Mouse (Mus musculus) neural tube, embryonic 14.5 days (tissue): ENCODE measurements at regions not wholly inside any gene's neighbourhood (a gene's known extent, or its start where the extent isn't known, plus 50 kb on each side); places are given as distances from the start of the nearest gene placed in this dataset.
A peak's percentile ranks its signal among the peaks of the same experiment; 100 is the strongest.
"Not testable (repeated sequence)": the region's sequence is repeated elsewhere in the genome, so short reads cannot be mapped to it uniquely, and the experiment has no call there.

ENCODE experiments used
- ATAC-seq: fragments of 200-750 bp; cut with Nextera tagmentation; 2 replicates; pipeline ENCODE4 v1.8.0; 2017; ENCODE audit warnings: low read depth, mild to moderate bottlenecking, moderate TSS enrichment, moderate library complexity
- H3K27ac ChIP-seq: fragments of 300-500 bp; sonication (generic); 2 replicates; pipeline ENCODE4 v1.5.1; 2014; ENCODE audit warnings: low read depth, mild to moderate bottlenecking, control low read depth, low read length, moderate library complexity, mixed read lengths
- H3K27me3 ChIP-seq: fragments of 300-500 bp; sonication (generic); 2 replicates; pipeline ENCODE4 v1.6.1; 2014; ENCODE audit warnings: low read length; ENCODE audit not compliant: control insufficient read depth, insufficient read depth
- H3K36me3 ChIP-seq: fragments of 300-500 bp; sonication (generic); 2 replicates; pipeline ENCODE4 v1.6.1; 2014; ENCODE audit warnings: low read length, mixed read lengths; ENCODE audit not compliant: control insufficient read depth, insufficient read depth
- H3K4me1 ChIP-seq: fragments of 300-500 bp; sonication (generic); 2 replicates; pipeline ENCODE4 v1.6.1; 2014; ENCODE audit warnings: low read length; ENCODE audit not compliant: control insufficient read depth, insufficient read depth
- H3K4me2 ChIP-seq: fragments of 300-500 bp; sonication (generic); 2 replicates; pipeline ENCODE4 v1.6.1; 2014; ENCODE audit warnings: mild to moderate bottlenecking, low read depth, low read length, control low read depth
- H3K4me3 ChIP-seq: fragments of 300-500 bp; sonication (generic); 2 replicates; pipeline ENCODE4 v1.5.1; 2014; ENCODE audit warnings: low read depth, low read length, control low read depth, mixed read lengths
- H3K9ac ChIP-seq: fragments of 300-500 bp; sonication (generic); replicated peaks from 2 replicates; pipeline ENCODE4 v1.6.1; 2014; ENCODE audit warnings: low read depth, mild to moderate bottlenecking, control low read depth, low read length, mixed read lengths
- H3K9me3 ChIP-seq: fragments of 300-500 bp; sonication (generic); 2 replicates; pipeline ENCODE4 v1.6.1; 2016; ENCODE audit warnings: low read length; ENCODE audit not compliant: control insufficient read depth
- WGBS: fragments of 180-500 bp; shearing (Covaris S2); extraction: QIAGEN DNeasy Blood & Tissue Kit; methylation state at CpG from one replicate; pipeline ENCODE4 v1.1.7; 2014; 5-methylcytosine and 5-hydroxymethylcytosine counted together

DNA sequence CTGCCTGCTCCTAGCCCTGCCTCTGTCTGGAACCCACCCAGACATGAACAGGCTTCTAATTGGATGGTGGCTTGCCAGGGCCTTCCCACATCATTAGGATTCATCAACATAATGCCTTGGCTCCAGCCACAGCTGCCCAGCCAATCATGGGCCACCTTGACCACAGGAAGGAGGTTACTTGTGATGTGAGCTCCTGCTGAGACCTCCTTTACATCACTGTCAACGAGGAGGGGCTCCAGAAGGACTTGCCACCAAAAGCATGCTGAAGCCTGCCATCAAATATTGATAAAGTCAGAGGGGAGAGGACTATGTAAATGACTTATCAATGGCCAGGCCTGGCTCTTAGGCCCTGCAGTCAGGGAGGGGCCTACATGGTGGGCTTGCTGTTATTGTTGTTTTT is 175.6 kb downstream of the Map1s start:
- ATAC-seq, H3K4me3 ChIP-seq, H3K9me3 ChIP-seq, H3K9ac ChIP-seq, H3K4me2 ChIP-seq, H3K36me3 ChIP-seq, H3K4me1 ChIP-seq, H3K27me3 ChIP-seq, H3K27ac ChIP-seq: not testable (repeated sequence)
- WGBS = 0% methylated on average over 1 of the region's 1 CpGs

DNA sequence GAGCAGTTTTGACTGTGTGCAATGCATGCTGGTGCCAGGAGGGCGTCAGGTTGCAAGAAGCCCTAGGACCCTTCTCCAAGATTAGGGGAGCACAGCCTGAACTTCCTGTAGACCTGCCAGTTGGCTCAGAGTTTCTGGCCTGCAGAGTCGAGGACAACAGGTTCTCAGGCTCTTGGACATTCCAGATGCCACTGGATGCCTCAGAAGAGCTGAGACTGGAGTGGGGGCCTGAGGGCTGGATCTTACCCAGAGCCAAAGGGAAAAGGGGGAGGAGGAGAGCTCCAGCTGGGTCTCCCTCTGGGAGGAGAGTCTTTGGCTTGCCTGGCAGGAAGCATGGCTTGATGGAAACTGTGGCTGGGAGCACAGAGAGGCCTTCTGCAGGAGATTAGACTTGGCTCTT is 145.4 kb upstream of the Myo9b start:
- WGBS = 50% methylated on average over 1 of the region's 2 CpGs
- ATAC-seq, H3K9me3 ChIP-seq: not testable (repeated sequence)

DNA sequence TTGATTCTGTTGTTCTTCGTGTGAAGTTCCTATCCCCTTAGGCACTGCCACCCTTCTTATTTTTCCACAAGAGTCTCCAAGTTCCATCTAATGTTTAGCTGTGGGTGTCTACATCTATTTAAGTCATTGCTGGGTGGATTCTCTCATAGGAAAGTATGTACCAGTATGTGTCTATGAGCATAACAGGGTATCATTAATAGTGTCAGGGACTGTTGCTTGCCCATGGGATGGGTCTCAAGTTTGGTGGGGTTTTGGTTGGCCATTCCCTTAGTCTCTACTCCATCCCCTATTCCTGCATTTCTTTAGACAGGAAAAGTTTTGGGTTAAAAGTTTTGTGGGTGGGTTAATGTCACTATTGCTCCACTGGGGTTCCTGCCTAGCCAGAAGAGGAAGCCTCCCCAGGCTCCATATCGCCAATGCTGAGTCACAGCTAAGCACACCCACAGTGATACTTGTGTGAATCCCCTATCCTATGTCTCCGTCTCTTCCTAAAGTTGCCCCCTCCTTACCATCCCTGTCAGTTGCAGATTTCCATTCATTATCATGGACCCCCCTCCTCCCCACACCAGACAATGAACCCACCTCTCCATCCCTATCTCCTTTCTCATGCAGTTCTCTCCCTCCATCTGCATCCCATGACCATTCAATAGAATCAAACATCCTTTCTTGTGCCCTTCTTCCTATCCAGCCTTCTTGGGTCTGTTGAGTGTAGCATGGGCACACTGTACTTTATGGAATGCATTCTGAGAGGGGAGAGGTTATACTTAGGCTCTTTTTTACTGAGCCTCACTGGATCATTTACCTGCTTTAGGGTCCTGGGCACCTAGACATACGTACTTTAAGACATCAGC is 141.9 kb upstream of the Myo9b start:
- peak; percentile 54; the same call in 1 of the 2 replicates for ATAC-seq
- no peaks in the 10 kb centered on the region for H3K4me1 ChIP-seq
- WGBS = 69% methylated on average over 4 of the region's 4 CpGs
- H3K4me2 ChIP-seq = no peak overlapping the region
- no peaks in the 10 kb centered on the region for H3K36me3 ChIP-seq
- H3K27ac ChIP-seq = no peak overlapping the region
- no peaks in the 10 kb centered on the region for H3K9me3 ChIP-seq
- H3K27me3 ChIP-seq = no peaks in the 10 kb centered on the region
- H3K4me3 ChIP-seq = no peak overlapping the region
- no peak overlapping the region for H3K9ac ChIP-seq

More for the DNA sequence above, 145.4 kb upstream of the Myo9b start:
- H3K4me3 ChIP-seq, H3K27ac ChIP-seq, H3K9ac ChIP-seq, H3K36me3 ChIP-seq, H3K4me2 ChIP-seq, H3K4me1 ChIP-seq, H3K27me3 ChIP-seq: not testable (repeated sequence)

DNA sequence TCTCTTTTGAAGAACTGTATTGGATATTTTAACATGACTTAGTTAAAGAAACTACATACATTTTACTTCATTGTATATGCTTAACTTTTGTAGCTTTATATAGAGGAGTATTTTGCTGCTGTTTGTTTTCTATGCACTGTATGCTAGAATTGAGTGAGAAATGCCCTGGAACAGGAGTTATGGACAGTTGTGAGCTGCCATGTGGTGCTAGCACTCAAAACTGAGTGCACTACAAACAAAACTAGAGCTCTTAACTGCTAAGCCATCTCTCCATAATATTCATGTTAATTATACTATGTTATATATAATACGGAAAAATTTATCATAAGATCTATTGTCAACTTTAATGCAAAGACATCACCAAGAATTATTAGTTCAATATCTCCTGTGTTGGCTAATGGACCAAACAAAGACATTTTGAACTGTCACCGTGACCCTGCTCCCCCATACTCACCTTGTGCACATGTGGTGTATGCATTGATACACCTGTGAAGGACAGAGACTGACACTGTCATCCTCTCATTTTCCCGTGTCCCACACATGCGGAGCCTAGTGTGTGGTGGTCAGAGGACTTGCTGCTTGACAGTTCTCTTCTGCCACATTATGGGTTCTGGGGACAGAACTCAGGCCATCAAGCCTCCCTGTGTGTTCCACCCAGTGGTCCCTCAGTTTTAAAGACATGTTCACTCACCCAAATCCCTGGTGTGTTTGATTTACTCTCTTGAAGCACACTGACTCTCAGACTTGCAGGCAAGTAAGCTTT is 141.0 kb upstream of the Myo9b start:
- Histone ChIP-seq H3K9me3 (no peaks in the 10 kb centered on the region), H3K4me2 (no peak overlapping the region), H3K9ac (no peak overlapping the region), H3K4me1 (no peaks in the 10 kb centered on the region), H3K27me3 (no peaks in the 10 kb centered on the region), H3K4me3 (no peak overlapping the region), H3K36me3 (no peaks in the 10 kb centered on the region), H3K27ac (no peak overlapping the region)
- WGBS = 95% methylated on average over 4 of the region's 4 CpGs
- ATAC-seq = peak; percentile 51

DNA sequence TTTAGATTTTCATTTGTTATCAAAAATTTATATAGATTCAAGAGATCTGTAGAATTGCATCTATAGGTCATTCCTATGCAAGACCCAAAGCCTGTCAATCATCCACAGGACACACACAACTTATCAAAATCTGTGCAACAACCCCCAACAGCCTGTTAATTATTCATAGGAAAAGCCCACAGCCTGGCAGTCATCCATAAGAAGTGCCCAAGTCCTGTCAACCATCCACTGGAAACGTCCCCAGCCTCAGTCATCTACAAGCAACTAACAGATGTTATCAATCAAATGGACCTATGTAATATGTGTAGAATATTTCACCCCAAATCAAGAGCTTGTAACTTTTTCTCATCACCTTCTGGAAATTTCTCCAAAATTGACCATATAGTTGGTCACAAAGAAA is 139.6 kb upstream of the Myo9b start:
- H3K9me3 ChIP-seq, H3K4me3 ChIP-seq, H3K9ac ChIP-seq, H3K36me3 ChIP-seq, ATAC-seq, H3K4me1 ChIP-seq, H3K4me2 ChIP-seq, H3K27ac ChIP-seq, H3K27me3 ChIP-seq: not testable (repeated sequence)
- WGBS = 66% methylated on average over 1 of the region's 1 CpGs

DNA sequence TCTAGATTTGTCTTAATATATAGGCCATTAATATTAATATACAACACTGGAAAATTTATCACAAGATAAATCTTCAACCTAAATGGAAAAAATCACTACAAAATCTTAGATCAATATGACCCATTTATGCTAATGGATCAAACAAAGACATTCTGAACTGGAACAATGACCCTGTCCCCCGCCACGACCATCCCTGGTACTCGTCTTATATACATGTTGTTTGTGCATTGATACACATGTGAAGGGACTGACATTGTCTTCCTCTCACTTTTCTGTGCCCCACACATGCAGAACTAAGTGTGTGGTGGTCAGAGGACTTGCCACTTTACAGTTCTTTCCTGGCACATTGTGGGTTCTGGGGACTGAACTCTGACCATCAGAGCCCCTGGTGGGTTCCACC is 135.4 kb upstream of the Myo9b start:
- not testable (repeated sequence) for H3K36me3 ChIP-seq, H3K4me1 ChIP-seq, H3K4me3 ChIP-seq, H3K9ac ChIP-seq, H3K4me2 ChIP-seq, H3K27ac ChIP-seq, H3K27me3 ChIP-seq, H3K9me3 ChIP-seq
- WGBS = 100% methylated on average over 1 of the region's 3 CpGs
- ATAC-seq = 0 out of 2 replicates have a peak, but pooled peaks have one; percentile 31

DNA sequence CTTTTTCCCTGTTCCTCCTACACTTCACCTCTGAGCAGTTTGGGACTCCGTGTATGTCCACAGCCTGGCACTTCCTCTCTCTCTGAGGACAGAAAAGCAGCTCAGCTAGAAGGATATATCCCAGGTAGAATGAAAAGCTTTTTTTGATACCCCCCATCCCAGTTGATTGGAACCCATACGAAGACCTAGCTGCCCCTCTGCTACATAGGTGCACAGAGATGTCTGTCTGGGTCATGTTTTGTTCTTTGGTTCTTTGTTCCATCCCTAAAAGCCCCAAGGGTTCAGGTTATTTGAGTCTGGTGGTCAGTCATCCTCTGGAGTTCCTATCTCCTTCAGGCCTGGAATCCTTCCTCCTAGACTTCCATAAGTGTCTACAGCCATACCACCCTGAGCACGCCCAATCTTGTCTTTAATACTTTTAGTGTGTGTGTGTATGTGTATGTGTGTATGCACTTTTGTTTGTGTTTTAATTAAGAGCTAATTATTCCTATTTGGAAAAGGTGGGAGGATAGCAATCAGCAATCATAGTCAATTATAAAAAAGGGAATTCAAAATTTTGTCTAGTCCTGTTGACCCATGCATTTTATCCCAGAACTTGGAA is 130.0 kb upstream of the Myo9b start:
- not testable (repeated sequence) for ATAC-seq, H3K27me3 ChIP-seq, H3K9ac ChIP-seq, H3K27ac ChIP-seq, H3K4me2 ChIP-seq, H3K4me1 ChIP-seq, H3K36me3 ChIP-seq, H3K4me3 ChIP-seq, H3K9me3 ChIP-seq
- WGBS = 72% methylated on average over 3 of the region's 3 CpGs

DNA sequence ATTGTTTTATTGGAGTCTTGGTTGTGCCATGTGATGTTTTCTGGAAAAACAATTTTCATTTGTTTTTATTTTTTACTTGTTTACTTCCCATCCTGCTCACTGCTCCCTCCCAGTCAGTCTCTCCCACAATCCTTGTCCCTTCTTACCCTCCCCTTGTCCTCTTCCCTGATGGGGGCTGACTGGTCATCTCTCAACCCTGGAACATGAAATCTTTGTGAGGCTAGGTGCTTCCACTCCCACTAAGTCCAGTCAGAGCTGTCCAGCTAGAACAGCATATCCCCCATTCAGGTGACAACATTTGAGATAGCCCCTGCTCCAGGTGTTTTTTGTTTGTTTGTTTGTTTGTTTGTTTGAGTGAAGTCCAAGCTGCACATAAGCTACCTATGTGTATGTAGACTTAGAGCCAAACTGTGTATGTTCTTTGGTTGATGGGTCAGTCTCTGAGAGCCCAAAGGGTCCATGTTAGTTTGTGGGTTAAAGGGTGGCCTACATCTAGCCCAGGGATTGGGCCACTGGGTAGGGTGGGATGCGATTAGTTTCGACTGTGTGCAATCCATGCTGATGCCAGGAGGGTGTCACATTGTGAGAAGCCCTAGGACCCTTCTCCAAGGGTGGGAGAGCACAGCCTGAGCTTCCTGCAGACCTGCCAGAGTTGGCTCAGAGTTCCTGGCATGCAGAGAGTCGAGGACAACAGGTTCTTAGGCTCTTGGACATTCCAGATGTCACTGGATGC is 100.9 kb upstream of the Myo9b start:
- H3K27ac ChIP-seq, H3K36me3 ChIP-seq, H3K9ac ChIP-seq, ATAC-seq, H3K27me3 ChIP-seq, H3K4me1 ChIP-seq, H3K4me3 ChIP-seq, H3K9me3 ChIP-seq, H3K4me2 ChIP-seq: not testable (repeated sequence)
- WGBS = 70% methylated on average over 3 of the region's 3 CpGs
